Mouse (Mus musculus): ENCODE measurements at regions not wholly inside any gene's neighbourhood (a gene's known extent, or its start where the extent isn't known, plus 50 kb on each side); places are given as distances from the start of the nearest gene placed in this dataset.
A peak's percentile ranks its signal among the peaks of the same experiment; 100 is the strongest.
"Not testable (repeated sequence)": the region's sequence is repeated elsewhere in the genome, so short reads cannot be mapped to it uniquely, and the experiment has no call there.

DNA sequence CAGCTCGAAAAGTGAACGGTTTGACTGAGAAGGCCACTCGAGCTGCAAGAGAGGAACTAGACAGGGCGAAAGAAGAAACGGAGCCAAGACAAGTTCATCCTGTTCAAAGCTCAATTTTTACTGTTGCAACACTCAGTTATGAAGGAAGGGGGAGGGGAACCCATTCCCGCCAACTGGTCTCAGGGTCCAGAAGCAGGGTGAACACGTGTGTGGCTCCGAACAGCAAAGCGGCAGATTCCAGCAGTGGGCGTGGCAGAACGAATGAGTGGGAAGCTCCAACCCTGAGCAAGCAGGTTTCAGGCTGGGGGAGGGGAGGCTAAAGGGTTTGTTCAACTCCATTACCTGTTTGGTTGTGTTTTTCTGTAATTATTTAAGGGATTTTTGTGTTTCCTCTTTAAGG, 193.8 kb downstream of the Gm17267 start:
- H3K27me3 ChIP-seq (ENCODE audit: control insufficient read depth, insufficient read depth, insufficient read length); H3K4me2 ChIP-seq (ENCODE audit: low read depth); H3K79me2 ChIP-seq (ENCODE audit: control insufficient read depth, insufficient read depth); H3ac ChIP-seq (ENCODE audit: control insufficient read depth, insufficient read length); H3K36me3 ChIP-seq (ENCODE audit: control insufficient read depth, insufficient read depth); H3K4me3 ChIP-seq: not testable (repeated sequence)

GRCm38 (mm10) chrX:126223296-126223695, 205.9 kb downstream of the Gm17267 start:
- H3K36me3 ChIP-seq (ENCODE audit: control insufficient read depth, insufficient read depth); H3K4me2 ChIP-seq (ENCODE audit: low read depth); H3ac ChIP-seq (ENCODE audit: control insufficient read depth, insufficient read length); H3K79me2 ChIP-seq (ENCODE audit: control insufficient read depth, insufficient read depth); H3K27me3 ChIP-seq (ENCODE audit: control insufficient read depth, insufficient read depth, insufficient read length); H3K4me3 ChIP-seq: not testable (repeated sequence)

GRCm38 (mm10) chrX:126224361-126224760, 207.0 kb downstream of the Gm17267 start:
- H3K36me3 ChIP-seq (ENCODE audit: control insufficient read depth, insufficient read depth); H3ac ChIP-seq (ENCODE audit: control insufficient read depth, insufficient read length); H3K27me3 ChIP-seq (ENCODE audit: control insufficient read depth, insufficient read depth, insufficient read length); H3K79me2 ChIP-seq (ENCODE audit: control insufficient read depth, insufficient read depth); H3K4me3 ChIP-seq: not testable (repeated sequence)
- peak overlapping the region; percentile 66 for H3K4me2 ChIP-seq (ENCODE audit: low read depth)

DNA sequence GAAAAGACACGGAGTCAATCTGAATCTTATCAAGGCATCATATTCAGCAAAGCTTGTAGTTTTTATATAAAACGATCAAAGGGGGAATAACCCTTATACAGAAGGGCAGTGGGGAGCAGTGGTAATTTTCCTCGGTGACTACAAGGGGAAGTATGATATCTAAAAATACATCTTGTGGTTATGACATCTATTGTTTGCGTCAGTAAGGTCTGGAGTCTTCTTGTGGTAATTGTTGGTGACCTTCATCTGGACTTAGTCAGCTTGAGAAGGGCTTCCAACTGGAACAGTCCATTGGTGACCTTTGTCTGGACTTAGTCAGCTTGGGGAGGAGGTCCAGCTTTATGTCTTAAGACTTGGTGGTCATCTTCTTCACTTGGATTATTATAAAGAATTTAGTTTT, 208.9 kb downstream of the Gm17267 start:
- not testable (repeated sequence) for H3K36me3 ChIP-seq (ENCODE audit: control insufficient read depth, insufficient read depth); H3K4me3 ChIP-seq; H3ac ChIP-seq (ENCODE audit: control insufficient read depth, insufficient read length); H3K79me2 ChIP-seq (ENCODE audit: control insufficient read depth, insufficient read depth); H3K27me3 ChIP-seq (ENCODE audit: control insufficient read depth, insufficient read depth, insufficient read length)
- peak overlapping the region; percentile 66 for H3K4me2 ChIP-seq (ENCODE audit: low read depth)

Data from myocyte (in vitro differentiated cells).